Mouse (Mus musculus) layer of hippocampus, adult 2 months (tissue): ENCODE measurements at regions not wholly inside any gene's neighbourhood (a gene's known extent, or its start where the extent isn't known, plus 50 kb on each side); places are given as distances from the start of the nearest gene placed in this dataset.
A peak's percentile ranks its signal among the peaks of the same experiment; 100 is the strongest.

Experiments used
- DNase-seq, 2 experiments: peaks; one replicate each; pipeline ENCODE4 v3.0.0; 2022; ENCODE audit warnings: low spot score in 2 of 2
- H3K27ac ChIP-seq: fragments of 200-600 bp; 2 replicates; pipeline ENCODE4 v1.8.1; 2022
- H3K4me3 ChIP-seq: fragments of 200-600 bp; 2 replicates; pipeline ENCODE4 v1.8.1; 2022; ENCODE audit warnings: mild to moderate bottlenecking
- CTCF ChIP-seq: fragments of 200-600 bp; conservative IDR thresholded peaks from 2 replicates; pipeline ENCODE4 v1.8.1; 2022; ENCODE audit warnings: antibody characterized with exemption, mild to moderate bottlenecking, moderate library complexity

- no peak overlapping the region for H3K27ac ChIP-seq
- H3K4me3 ChIP-seq = no peak overlapping the region
These were observed 574.1 kb downstream of the Ncam2 start for GRCm38 (mm10) chr16:81774626-81775025.

GRCm38 (mm10) chr16:81793975-81794374 is 593.5 kb downstream of the Ncam2 start:
- Histone ChIP-seq H3K27ac (no peak overlapping the region), H3K4me3 (no peak overlapping the region)
- DNase-seq = no peak
- no peak for TF ChIP-seq CTCF

More at GRCm38 (mm10) chr16:81774626-81775025, 574.1 kb downstream of the Ncam2 start:
- no peak for DNase-seq
- no peak for TF ChIP-seq CTCF

- H3K27ac ChIP-seq = no peak overlapping the region
- no peak overlapping the region for H3K4me3 ChIP-seq
- no peak for DNase-seq
- TF ChIP-seq CTCF = no peak
These were observed 616.4 kb downstream of the Ncam2 start for GRCm38 (mm10) chr16:81816898-81817297.

DNA sequence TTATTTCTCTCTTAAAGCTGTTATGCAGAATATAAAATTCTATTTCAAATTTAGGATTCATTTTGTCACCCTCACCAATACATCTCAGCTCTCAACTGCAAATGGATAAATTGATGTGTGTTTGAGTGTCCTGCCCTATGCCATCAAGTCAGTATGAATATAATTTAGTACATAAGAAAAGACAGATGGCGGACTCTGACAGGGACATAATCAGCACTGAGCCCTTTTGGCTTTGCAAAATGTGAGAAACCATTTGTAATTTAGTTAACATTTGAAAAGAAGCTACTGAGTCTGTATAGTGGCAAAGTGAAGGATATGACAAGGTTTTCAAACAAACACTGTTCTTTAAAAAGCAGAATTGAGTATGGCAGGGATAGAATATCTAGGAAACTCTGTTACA is 638.1 kb downstream of the Ncam2 start:
- no peak for TF ChIP-seq CTCF
- Histone ChIP-seq H3K27ac (no peak overlapping the region), H3K4me3 (no peak overlapping the region)
- DNase-seq = no peak

- DNase-seq = peak in 1 of 2 experiments; percentile 1
- no peak overlapping the region for H3K27ac ChIP-seq
- H3K4me3 ChIP-seq = no peak overlapping the region
- TF ChIP-seq CTCF = no peak
These were observed 679.2 kb downstream of the Ncam2 start for GRCm38 (mm10) chr16:81879682-81880081.
